Mouse (Mus musculus) lung, embryonic 14.5 days (tissue): ENCODE results near the gene Fn1. TPM values are rescaled to one million over a fixed set of nuclear protein-coding genes. Genes with fewer than 3 reads are reported as not detected.
A peak's percentile ranks its signal among the peaks of the same experiment; 100 is the strongest.

Source experiments
- ATAC-seq: fragments of 200-750 bp; cut with Nextera tagmentation; 2 replicates; pipeline ENCODE4 v1.8.0; 2017; ENCODE audit warnings: mild to moderate bottlenecking, moderate TSS enrichment, moderate library complexity; ENCODE audit not compliant: insufficient read depth
- DNase-seq: peaks from one replicate; pipeline ENCODE4 v3.0.0-alpha.2; 2015
- H3K27ac ChIP-seq: fragments of 300-500 bp; sonication (generic); 2 replicates; pipeline ENCODE4 v1.5.1; 2014; ENCODE audit warnings: low read depth, mild to moderate bottlenecking, moderate library complexity
- H3K27me3 ChIP-seq: fragments of 300-500 bp; sonication (generic); 2 replicates; pipeline ENCODE4 v1.6.1; 2014; ENCODE audit warnings: low read length, control low read depth; ENCODE audit not compliant: insufficient read depth
- H3K36me3 ChIP-seq: fragments of 300-500 bp; sonication (generic); 2 replicates; pipeline ENCODE4 v1.6.1; 2014; ENCODE audit warnings: control low read depth; ENCODE audit not compliant: insufficient read depth
- H3K4me1 ChIP-seq: fragments of 300-500 bp; sonication (generic); 2 replicates; pipeline ENCODE4 v1.6.1; 2014; ENCODE audit warnings: antibody characterized with exemption, control low read depth; ENCODE audit not compliant: insufficient read depth
- H3K4me2 ChIP-seq: fragments of 300-500 bp; sonication (generic); 2 replicates; pipeline ENCODE4 v1.6.1; 2014; ENCODE audit warnings: mild to moderate bottlenecking
- H3K4me3 ChIP-seq: fragments of 300-500 bp; sonication (generic); 2 replicates; pipeline ENCODE4 v1.5.1; 2014; ENCODE audit warnings: low read depth, low read length
- H3K9ac ChIP-seq: fragments of 300-500 bp; sonication (generic); 2 replicates; pipeline ENCODE4 v1.6.1; 2014
- H3K9me3 ChIP-seq: fragments of 300-500 bp; sonication (generic); 2 replicates; pipeline ENCODE4 v1.6.1; 2016; ENCODE audit warnings: low read depth, low read length, control low read depth
- CTCF ChIP-seq: IDR thresholded peaks from 2 replicates; pipeline ENCODE4 v1.5.1; 2016; ENCODE audit warnings: antibody characterized with exemption, low read depth
- WGBS: fragments of 180-500 bp; shearing (Covaris S2); extraction: QIAGEN DNeasy Blood & Tissue Kit; methylation state at CpG from one replicate; pipeline ENCODE4 v1.1.7; 2014; 5-methylcytosine and 5-hydroxymethylcytosine counted together
- polyA plus RNA-seq: library from polyadenylated mRNA; unstranded; fragments of >200 nt; fragmentation: Nextera tagmentation; extraction: Ambion mirVana; gene quantifications from 2 replicates; pipeline ENCODE4 v1.2.1, GENCODE M21; 2014

Gene Fn1
- polyA plus RNA-seq, 1 experiment from 2014 or later, result 156 TPM

- Histone ChIP-seq H3K4me3 (no peak overlapping the region), H3K4me2 (no peak overlapping the region), H3K4me1 (no peaks in the 10 kb centered on the region), H3K9ac (no peak overlapping the region), H3K27ac (no peak overlapping the region), H3K36me3 (no peaks in the 10 kb centered on the region), H3K9me3 (0 out of 2 replicates have a peak, but pooled peaks cover 3% of the 10 kb centered on the region), H3K27me3 (no peaks in the 10 kb centered on the region)
- DNase-seq (no peak), ATAC-seq (no peak)
- WGBS, result 82% methylated on average over 3 of the region's 3 CpGs
- TF ChIP-seq CTCF, result no peak
Measured at GRCm38 (mm10) chr1:71672346-71672745, 19.3 kb upstream of the Fn1 start.

- no peak for TF ChIP-seq CTCF
- Histone ChIP-seq H3K9ac (no peak overlapping the region), H3K27ac (no peak overlapping the region), H3K36me3 (no peaks in the 10 kb centered on the region), H3K27me3 (no peaks in the 10 kb centered on the region), H3K9me3 (peaks cover 14% of the 10 kb centered on the region; the same call in 1 of the 2 replicates), H3K4me1 (no peaks in the 10 kb centered on the region), H3K4me3 (no peak overlapping the region), H3K4me2 (no peak overlapping the region)
- 63% methylated on average over 6 of the region's 6 CpGs for WGBS
- DNase-seq, result peak; percentile 62
- peak; percentile 49; the same call in 1 of the 2 replicates for ATAC-seq
Measured at GRCm38 (mm10) chr1:71663242-71663641, 10.2 kb upstream of the Fn1 start.

- Histone ChIP-seq H3K4me2 (no peak overlapping the region), H3K36me3 (no peaks in the 10 kb centered on the region), H3K9ac (no peak overlapping the region), H3K9me3 (peaks cover 11% of the 10 kb centered on the region; the same call in 1 of the 2 replicates), H3K4me3 (no peak overlapping the region), H3K27ac (no peak overlapping the region), H3K27me3 (no peaks in the 10 kb centered on the region), H3K4me1 (no peaks in the 10 kb centered on the region)
- no peak for TF ChIP-seq CTCF
- 70% methylated on average over 6 of the region's 6 CpGs for WGBS
- DNase-seq (no peak), ATAC-seq (no peak)
Measured at GRCm38 (mm10) chr1:71658632-71659031, 5.6 kb upstream of the Fn1 start.

- H3K36me3 ChIP-seq, result no peaks in the 10 kb centered on the region
- no peak overlapping the region for H3K27ac ChIP-seq
- H3K27me3 ChIP-seq, result no peaks in the 10 kb centered on the region
- no peak for TF ChIP-seq CTCF
- WGBS, result 31% methylated on average over 6 of the region's 6 CpGs
- H3K4me1 ChIP-seq, result peaks cover 4% of the 10 kb centered on the region; the same call in 1 of the 2 replicates
- H3K4me3 ChIP-seq, result no peak overlapping the region
- H3K4me2 ChIP-seq, result no peak overlapping the region
- no peak overlapping the region for H3K9ac ChIP-seq
- DNase-seq (peak; percentile 46), ATAC-seq (no peak)
- H3K9me3 ChIP-seq, result no peaks in the 10 kb centered on the region
Measured at GRCm38 (mm10) chr1:71656309-71656708, 3.3 kb upstream of the Fn1 start.

GRCm38 (mm10) chr1:71654221-71654620, 1.2 kb upstream of the Fn1 start:
- peaks cover 17% of the 10 kb centered on the region for H3K36me3 ChIP-seq
- ATAC-seq, result no peak
- no peaks in the 10 kb centered on the region for H3K27me3 ChIP-seq
- peak overlapping the region; percentile 84 for H3K9ac ChIP-seq
- peak; percentile 56 for DNase-seq
- H3K9me3 ChIP-seq, result no peaks in the 10 kb centered on the region
- WGBS, result 6% methylated on average over 8 of the region's 8 CpGs
- peak overlapping the region; percentile 66 for H3K4me3 ChIP-seq
- no peak for TF ChIP-seq CTCF
- H3K4me1 ChIP-seq, result peaks cover 4% of the 10 kb centered on the region; the same call in 1 of the 2 replicates
- H3K27ac ChIP-seq, result peak overlapping the region; percentile 95
- H3K4me2 ChIP-seq, result peak overlapping the region; percentile 89

GRCm38 (mm10) chr1:71653400-71654159, 580 bp upstream of the Fn1 start:
- peak; percentile 23; the same call in 1 of the 2 replicates for ATAC-seq
- peak overlapping the region; percentile 84 for H3K9ac ChIP-seq
- under 1% methylated on average over 24 of the region's 24 CpGs for WGBS

GRCm38 (mm10) chr1:71651828-71652227, 1.2 kb downstream of the Fn1 start:
- no peak for TF ChIP-seq CTCF
- WGBS, result 2% methylated on average over 1 of the region's 1 CpGs
- Histone ChIP-seq H3K27me3 (no peaks in the 10 kb centered on the region), H3K36me3 (peaks cover 39% of the 10 kb centered on the region), H3K9me3 (no peaks in the 10 kb centered on the region), H3K4me1 (peaks cover 4% of the 10 kb centered on the region; the same call in 1 of the 2 replicates), H3K4me2 (peak overlapping the region; percentile 89), H3K4me3 (peak overlapping the region; percentile 66), H3K9ac (peak overlapping the region; percentile 84), H3K27ac (no peak overlapping the region)
- ATAC-seq (no peak), DNase-seq (peak; percentile 28)

More at GRCm38 (mm10) chr1:71653400-71654159, 580 bp upstream of the Fn1 start:
- Histone ChIP-seq H3K27me3 (no peaks in the 10 kb centered on the region), H3K4me3 (peak overlapping the region; percentile 66), H3K4me1 (peaks cover 4% of the 10 kb centered on the region; the same call in 1 of the 2 replicates), H3K36me3 (peaks cover 22% of the 10 kb centered on the region), H3K27ac (peak overlapping the region; percentile 95), H3K9me3 (no peaks in the 10 kb centered on the region), H3K4me2 (peak overlapping the region; percentile 89)
- DNase-seq, result peak; percentile 70
- no peak for TF ChIP-seq CTCF
